Mouse (Mus musculus) midbrain, embryonic 14.5 days (tissue): ENCODE measurements around the gene Eme2. TPM values are rescaled to one million over a fixed set of nuclear protein-coding genes. Genes with fewer than 3 reads are reported as not detected.
A peak's percentile ranks its signal among the peaks of the same experiment; 100 is the strongest.

Experiments
- ATAC-seq: fragments of 200-750 bp; cut with Nextera tagmentation; 2 replicates; pipeline ENCODE4 v1.8.0; 2017; ENCODE audit warnings: moderate number of reproducible peaks, moderate library complexity; ENCODE audit not compliant: low FRiP score, low TSS enrichment
- DNase-seq: peaks from one replicate; pipeline ENCODE4 v3.0.0-alpha.2; 2015
- H3K27ac ChIP-seq: fragments of 300-500 bp; sonication (generic); replicated peaks from 2 replicates; pipeline ENCODE4 v1.5.1; 2014; ENCODE audit warnings: mild to moderate bottlenecking, low read depth, low read length, moderate library complexity
- H3K27me3 ChIP-seq: fragments of 300-500 bp; sonication (generic); 2 replicates; pipeline ENCODE4 v1.6.1; 2014; ENCODE audit warnings: low read length, control low read depth, mixed read lengths; ENCODE audit not compliant: control insufficient read depth, insufficient read depth
- H3K36me3 ChIP-seq: fragments of 300-500 bp; sonication (generic); 2 replicates; pipeline ENCODE4 v1.6.1; 2014; ENCODE audit warnings: low read length, control low read depth; ENCODE audit not compliant: control insufficient read depth, insufficient read depth
- H3K4me1 ChIP-seq: fragments of 300-500 bp; sonication (generic); 2 replicates; pipeline ENCODE4 v1.6.1; 2014; ENCODE audit warnings: mild to moderate bottlenecking, antibody characterized with exemption, low read length, control low read depth; ENCODE audit not compliant: control insufficient read depth, insufficient read depth
- H3K4me2 ChIP-seq: fragments of 300-500 bp; sonication (generic); 2 replicates; pipeline ENCODE4 v1.6.1; 2014; ENCODE audit warnings: mild to moderate bottlenecking, low read length, moderate library complexity
- H3K4me3 ChIP-seq: fragments of 300-500 bp; sonication (generic); replicated peaks from 2 replicates; pipeline ENCODE4 v1.5.1; 2014; ENCODE audit warnings: low read depth, low read length
- H3K9ac ChIP-seq: fragments of 300-500 bp; sonication (generic); replicated peaks from 2 replicates; pipeline ENCODE4 v1.6.1; 2014; ENCODE audit warnings: mild to moderate bottlenecking, low read length, moderate library complexity
- H3K9me3 ChIP-seq: fragments of 300-500 bp; sonication (generic); 2 replicates; pipeline ENCODE4 v1.6.1; 2016; ENCODE audit warnings: low read length, control low read depth, mixed read lengths; ENCODE audit not compliant: control insufficient read depth
- WGBS: fragments of 180-500 bp; shearing (Covaris S2); extraction: QIAGEN DNeasy Blood & Tissue Kit; methylation state at CpG from one replicate; pipeline ENCODE4 v1.1.7; 2014; 5-methylcytosine and 5-hydroxymethylcytosine counted together
- polyA plus RNA-seq: library from polyadenylated mRNA; unstranded; fragments of >200 nt; fragmentation: Nextera tagmentation; extraction: Ambion mirVana; gene quantifications from 2 replicates; pipeline ENCODE4 v1.2.1, GENCODE M21; 2014

Eme2 gene
- polyA plus RNA-seq, 1 experiment from 2014 or later, result 26.9 TPM

- no peak for ATAC-seq
- DNase-seq, result no peak
- H3K36me3 ChIP-seq, result peaks cover 70% of the 10 kb centered on the region
- no peak overlapping the region for H3K9ac ChIP-seq
- peaks cover 31% of the 10 kb centered on the region for H3K4me1 ChIP-seq
- 96% methylated on average over 2 of the region's 2 CpGs for WGBS
- no peak overlapping the region for H3K27ac ChIP-seq
- H3K27me3 ChIP-seq, result no peaks in the 10 kb centered on the region
- no peak overlapping the region for H3K4me2 ChIP-seq
- H3K4me3 ChIP-seq, result 0 out of 2 replicates have a peak overlapping the region, but pooled peaks have one; percentile 2
- H3K9me3 ChIP-seq, result no peaks in the 10 kb centered on the region
These were observed 1.6 kb downstream of the Eme2 start for GRCm38 (mm10) chr17:24893276-24893675.

GRCm38 (mm10) chr17:24892785-24893184 is 2.1 kb downstream of the Eme2 start:
- peaks cover 34% of the 10 kb centered on the region for H3K4me1 ChIP-seq
- no peak for ATAC-seq
- H3K36me3 ChIP-seq, result peaks cover 65% of the 10 kb centered on the region
- no peak for DNase-seq
- no peak overlapping the region for H3K4me2 ChIP-seq
- WGBS, result 88% methylated on average over 12 of the region's 12 CpGs
- H3K27ac ChIP-seq, result no peak overlapping the region
- no peaks in the 10 kb centered on the region for H3K27me3 ChIP-seq
- H3K9me3 ChIP-seq, result no peaks in the 10 kb centered on the region
- H3K9ac ChIP-seq, result no peak overlapping the region
- no peak overlapping the region for H3K4me3 ChIP-seq

GRCm38 (mm10) chr17:24891321-24891720 is 3.6 kb downstream of the Eme2 start:
- Histone ChIP-seq H3K27me3 (no peaks in the 10 kb centered on the region), H3K9me3 (no peaks in the 10 kb centered on the region), H3K4me2 (no peak overlapping the region), H3K9ac (no peak overlapping the region), H3K4me3 (no peak overlapping the region), H3K36me3 (peaks cover 57% of the 10 kb centered on the region), H3K4me1 (peaks cover 29% of the 10 kb centered on the region), H3K27ac (no peak overlapping the region)
- ATAC-seq, result no peak
- 89% methylated on average over 13 of the region's 13 CpGs for WGBS
- DNase-seq, result no peak

- Histone ChIP-seq H3K4me2 (no peak overlapping the region), H3K9me3 (no peaks in the 10 kb centered on the region), H3K36me3 (peaks cover 57% of the 10 kb centered on the region), H3K27me3 (no peaks in the 10 kb centered on the region), H3K4me1 (peaks cover 24% of the 10 kb centered on the region), H3K4me3 (no peak overlapping the region), H3K9ac (no peak overlapping the region), H3K27ac (no peak overlapping the region)
- DNase-seq (no peak), ATAC-seq (no peak)
- 87% methylated on average over 19 of the region's 19 CpGs for WGBS
These were observed 4.5 kb downstream of the Eme2 start for GRCm38 (mm10) chr17:24890151-24891092.

- H3K9ac ChIP-seq, result no peak overlapping the region
- H3K27me3 ChIP-seq, result no peaks in the 10 kb centered on the region
- ATAC-seq (no peak), DNase-seq (no peak)
- H3K27ac ChIP-seq, result no peak overlapping the region
- H3K36me3 ChIP-seq, result peaks cover 57% of the 10 kb centered on the region
- H3K4me1 ChIP-seq, result peaks cover 20% of the 10 kb centered on the region
- H3K4me2 ChIP-seq, result no peak overlapping the region
- no peak overlapping the region for H3K4me3 ChIP-seq
- WGBS, result 92% methylated on average over 3 of the region's 3 CpGs
- no peaks in the 10 kb centered on the region for H3K9me3 ChIP-seq
These were observed 6.0 kb downstream of the Eme2 start for GRCm38 (mm10) chr17:24888862-24889261.

- Histone ChIP-seq H3K4me2 (peak overlapping the region; percentile 80), H3K36me3 (peaks cover 57% of the 10 kb centered on the region), H3K27me3 (no peaks in the 10 kb centered on the region), H3K4me1 (peaks cover 19% of the 10 kb centered on the region), H3K27ac (no peak overlapping the region), H3K9ac (peak overlapping the region; percentile 80), H3K4me3 (peak overlapping the region; percentile 88), H3K9me3 (no peaks in the 10 kb centered on the region)
- 70% methylated on average over 18 of the region's 18 CpGs for WGBS
- DNase-seq (no peak), ATAC-seq (no peak)
These were observed 7.4 kb downstream of the Eme2 start for GRCm38 (mm10) chr17:24887291-24888080.

- H3K27ac ChIP-seq, result peak overlapping the region; percentile 70
- H3K4me2 ChIP-seq, result peak overlapping the region; percentile 80
- no peak for DNase-seq
- H3K9me3 ChIP-seq, result no peaks in the 10 kb centered on the region
- peak overlapping the region; percentile 80 for H3K9ac ChIP-seq
- H3K36me3 ChIP-seq, result peaks cover 56% of the 10 kb centered on the region
- WGBS, result 1% methylated on average over 18 of the region's 18 CpGs
- H3K4me1 ChIP-seq, result peaks cover 19% of the 10 kb centered on the region
- ATAC-seq, result peak; percentile 29; the same call in 1 of the 2 replicates
- no peaks in the 10 kb centered on the region for H3K27me3 ChIP-seq
- H3K4me3 ChIP-seq, result peak overlapping the region; percentile 88
These were observed 8.0 kb downstream of the Eme2 start for GRCm38 (mm10) chr17:24886932-24887271.

GRCm38 (mm10) chr17:24886134-24886931 is 8.6 kb downstream of the Eme2 start, which contains the start of the genes Nubp2 and Spsb3:
Gene Nubp2 (minus strand): TSS chr17:24886349.
Gene Spsb3 (plus strand): TSS chr17:24886643.
- H3K9me3 ChIP-seq, result no peaks in the 10 kb centered on the region
- under 1% methylated on average over 69 of the region's 69 CpGs for WGBS
- H3K4me2 ChIP-seq, result peak within 1 kb of the TSS; percentile 80
- peak; percentile 99 for DNase-seq
- peaks cover 19% of the 10 kb centered on the region for H3K4me1 ChIP-seq
- ATAC-seq, result peak; percentile 95
- peaks cover 51% of the 10 kb centered on the region for H3K36me3 ChIP-seq
- peak within 1 kb of the TSS; percentile 88 for H3K4me3 ChIP-seq
- peak within 1 kb of the TSS; percentile 80 for H3K9ac ChIP-seq
- H3K27me3 ChIP-seq, result no peaks in the 10 kb centered on the region
- peak within 1 kb of the TSS; percentile 70 for H3K27ac ChIP-seq
